Mouse (Mus musculus): Measurements from ENCODE around the gene Ace. TPM values are rescaled to one million over a fixed set of nuclear protein-coding genes. Genes with fewer than 3 reads are reported as not detected.

The Ace gene
- total RNA-seq (2014; rRNA removed) (31.1 and 35.9 TPM in 2 replicates), polyA plus RNA-seq (2015; fragmentation: Nextera tagmentation; extraction: Ambion mirVana) (10.3 and 11.1 TPM in 2 replicates)

DNA sequence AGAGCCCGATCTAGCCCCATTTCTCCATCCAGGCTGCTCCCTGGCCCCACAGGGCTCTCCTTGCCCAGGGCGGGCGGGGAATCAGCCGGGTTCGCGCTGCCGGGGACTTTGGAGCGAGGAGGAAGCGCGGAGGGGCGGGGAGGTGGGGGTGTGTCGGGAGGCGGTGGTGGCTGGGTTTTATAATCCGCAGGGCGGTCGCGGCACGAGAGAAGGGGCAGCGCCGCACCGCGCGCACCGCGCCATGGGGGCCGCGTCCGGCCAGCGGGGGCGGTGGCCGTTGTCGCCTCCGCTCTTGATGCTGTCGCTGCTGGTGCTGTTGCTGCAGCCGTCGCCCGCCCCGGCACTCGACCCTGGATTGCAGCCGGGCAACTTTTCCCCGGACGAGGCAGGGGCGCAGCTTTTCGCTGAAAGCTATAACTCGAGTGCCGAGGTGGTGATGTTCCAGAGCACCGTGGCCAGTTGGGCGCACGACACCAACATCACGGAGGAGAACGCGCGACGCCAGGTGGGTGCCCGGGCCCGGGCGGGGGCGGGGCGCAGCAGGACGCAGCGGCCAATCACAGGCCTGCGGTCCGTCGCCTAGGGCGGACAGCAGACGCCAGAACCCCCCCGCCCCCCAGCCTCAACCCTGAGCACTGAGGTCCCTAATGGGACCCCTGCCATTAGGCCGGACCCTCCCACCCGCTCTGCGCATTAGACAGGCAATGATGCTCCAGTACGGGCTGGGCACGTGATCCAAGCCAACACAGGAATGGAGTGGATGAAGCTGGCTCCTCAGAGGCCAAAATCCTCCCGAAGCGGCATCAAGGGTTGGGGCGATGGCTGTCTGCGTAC, at the start of gene Ace:
Ace (plus strand) TSS at position 205 of the 834 bp plus-strand sequence.
- Histone ChIP-seq H3K4me1 (ENCODE audit: insufficient read depth, low read length) (0 out of 2 replicates have a peak, but pooled peaks cover 8% of the 10 kb centered on the region), H3K36me3 (ENCODE audit: insufficient read depth, low read length) (no peaks in the 10 kb centered on the region), H3K27ac (peak within 1 kb of the TSS; percentile 8; the same call in 1 of the 2 replicates), H3K9me3 (ENCODE audit: low read length) (no peaks in the 10 kb centered on the region), H3K4me3 (ENCODE audit: low read length) (peak within 1 kb of the TSS; percentile 45), H3K4me2 (ENCODE audit: low read depth, low read length) (peak within 1 kb of the TSS; percentile 88), H3K27me3 (ENCODE audit: insufficient read depth, low read length) (no peaks in the 10 kb centered on the region), H3K9ac (replicated peaks; ENCODE audit: low read length) (peak within 1 kb of the TSS; percentile 61)
- under 1% methylated on average over 68 of the region's 76 CpGs for WGBS
- peak; percentile 84 for ATAC-seq
- peak; percentile 63 for DNase-seq (ENCODE audit: low spot score)
- TF ChIP-seq CTCF (IDR thresholded peaks at IDR 0.05; ENCODE audit: low read depth), result no peak

DNA sequence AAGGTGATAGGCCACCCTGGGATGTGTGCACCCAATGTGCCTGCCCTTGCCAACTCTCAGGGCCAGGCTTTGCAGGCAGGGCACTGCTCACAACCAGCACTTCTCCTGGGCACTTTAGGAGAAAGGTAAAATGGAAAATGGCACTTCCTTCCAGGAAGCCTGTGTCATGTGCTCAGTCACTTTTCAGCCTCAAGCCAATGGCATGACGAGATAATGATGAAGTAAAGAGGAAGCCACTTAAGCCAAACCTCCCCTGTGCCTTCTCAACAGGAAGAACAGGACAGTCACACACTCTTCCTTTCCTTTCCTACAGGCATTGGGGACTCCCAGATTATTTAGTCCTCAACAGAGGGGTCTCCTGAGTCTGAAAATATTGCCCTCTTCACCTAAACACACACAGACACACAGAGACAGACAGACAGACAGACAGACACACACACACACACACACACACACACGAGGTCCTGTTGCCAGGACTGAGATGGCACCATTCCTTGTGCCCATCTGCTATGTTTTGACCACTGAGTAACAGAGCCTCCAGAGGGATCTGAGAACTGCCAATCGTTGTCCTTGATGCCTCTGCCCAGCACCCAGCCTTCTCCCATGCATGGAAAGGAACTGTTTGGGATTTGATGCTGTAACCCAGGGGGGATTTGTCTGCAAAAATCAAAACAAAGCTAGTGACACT, 47.5 kb upstream of the Ace start:
- no peak overlapping the region for H3K9ac ChIP-seq (replicated peaks; ENCODE audit: low read length)
- no peak for TF ChIP-seq CTCF (IDR thresholded peaks at IDR 0.05; ENCODE audit: low read depth)
- no peaks in the 10 kb centered on the region for H3K4me1 ChIP-seq (ENCODE audit: insufficient read depth, low read length)
- peaks cover 65% of the 10 kb centered on the region for H3K36me3 ChIP-seq (ENCODE audit: insufficient read depth, low read length)
- H3K4me2 ChIP-seq (ENCODE audit: low read depth, low read length), result no peak overlapping the region
- WGBS, result 78% methylated on average over 3 of the region's 3 CpGs
- H3K27me3 ChIP-seq (ENCODE audit: insufficient read depth, low read length), result no peaks in the 10 kb centered on the region
- ATAC-seq (no peak), DNase-seq (ENCODE audit: low spot score) (no peak)
- no peak overlapping the region for H3K27ac ChIP-seq
- H3K4me3 ChIP-seq (ENCODE audit: low read length), result no peak overlapping the region
- H3K9me3 ChIP-seq (ENCODE audit: low read length), result no peaks in the 10 kb centered on the region

DNA sequence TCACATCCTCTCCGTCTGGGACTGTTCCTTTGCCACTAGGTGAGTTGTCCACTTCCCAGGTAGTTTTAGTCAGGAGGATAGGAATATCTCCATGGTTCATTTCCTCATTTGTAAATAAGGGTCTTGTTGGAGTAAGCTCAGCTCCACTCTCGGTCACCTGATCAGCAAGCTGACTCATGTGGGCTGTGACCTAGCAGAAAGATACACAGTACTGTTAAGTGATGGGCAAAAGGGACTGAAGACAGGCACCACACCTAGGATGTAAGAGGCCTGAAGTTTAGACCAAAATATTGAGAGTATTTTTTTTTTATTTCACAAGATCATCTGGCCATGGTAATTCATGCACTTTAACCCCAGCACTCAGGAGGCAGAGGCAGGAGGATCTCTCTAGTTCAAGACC, 46.9 kb upstream of the Ace start:
- Histone ChIP-seq H3K36me3 (ENCODE audit: insufficient read depth, low read length) (peaks cover 69% of the 10 kb centered on the region), H3K4me1 (ENCODE audit: insufficient read depth, low read length) (no peaks in the 10 kb centered on the region), H3K4me2 (ENCODE audit: low read depth, low read length) (no peak overlapping the region), H3K27me3 (ENCODE audit: insufficient read depth, low read length) (no peaks in the 10 kb centered on the region), H3K4me3 (ENCODE audit: low read length) (no peak overlapping the region), H3K9me3 (ENCODE audit: low read length) (no peaks in the 10 kb centered on the region), H3K9ac (replicated peaks; ENCODE audit: low read length) (no peak overlapping the region), H3K27ac (no peak overlapping the region)
- WGBS, result 92% methylated on average over 2 of the region's 2 CpGs
- ATAC-seq (no peak), DNase-seq (ENCODE audit: low spot score) (no peak)
- no peak for TF ChIP-seq CTCF (IDR thresholded peaks at IDR 0.05; ENCODE audit: low read depth)

DNA sequence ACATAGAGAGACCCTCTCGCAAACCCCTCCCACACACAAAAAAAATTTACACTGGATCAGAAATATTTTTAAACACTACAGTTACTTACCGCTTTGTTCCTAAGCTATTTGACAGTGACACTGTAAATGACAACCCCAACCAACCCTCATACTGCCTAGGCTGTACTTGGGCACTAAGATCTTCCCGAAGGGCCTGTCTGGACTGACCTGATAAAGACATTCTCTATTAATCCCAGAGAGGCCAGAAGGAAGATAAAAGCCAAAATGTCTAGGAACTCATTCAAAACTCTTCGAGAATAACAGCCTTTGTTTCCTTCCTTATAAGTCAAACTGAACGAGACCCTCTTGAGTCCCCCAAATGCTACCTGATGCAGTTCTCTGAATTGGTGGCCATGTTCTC, 46.5 kb upstream of the Ace start:
- Histone ChIP-seq H3K27ac (no peak overlapping the region), H3K4me3 (ENCODE audit: low read length) (no peak overlapping the region), H3K36me3 (ENCODE audit: insufficient read depth, low read length) (peaks cover 68% of the 10 kb centered on the region), H3K4me2 (ENCODE audit: low read depth, low read length) (no peak overlapping the region), H3K4me1 (ENCODE audit: insufficient read depth, low read length) (no peaks in the 10 kb centered on the region), H3K9me3 (ENCODE audit: low read length) (no peaks in the 10 kb centered on the region), H3K9ac (replicated peaks; ENCODE audit: low read length) (no peak overlapping the region), H3K27me3 (ENCODE audit: insufficient read depth, low read length) (no peaks in the 10 kb centered on the region)
- 94% methylated on average over 5 of the region's 5 CpGs for WGBS
- ATAC-seq (no peak), DNase-seq (ENCODE audit: low spot score) (no peak)
- TF ChIP-seq CTCF (IDR thresholded peaks at IDR 0.05; ENCODE audit: low read depth), result no peak

DNA sequence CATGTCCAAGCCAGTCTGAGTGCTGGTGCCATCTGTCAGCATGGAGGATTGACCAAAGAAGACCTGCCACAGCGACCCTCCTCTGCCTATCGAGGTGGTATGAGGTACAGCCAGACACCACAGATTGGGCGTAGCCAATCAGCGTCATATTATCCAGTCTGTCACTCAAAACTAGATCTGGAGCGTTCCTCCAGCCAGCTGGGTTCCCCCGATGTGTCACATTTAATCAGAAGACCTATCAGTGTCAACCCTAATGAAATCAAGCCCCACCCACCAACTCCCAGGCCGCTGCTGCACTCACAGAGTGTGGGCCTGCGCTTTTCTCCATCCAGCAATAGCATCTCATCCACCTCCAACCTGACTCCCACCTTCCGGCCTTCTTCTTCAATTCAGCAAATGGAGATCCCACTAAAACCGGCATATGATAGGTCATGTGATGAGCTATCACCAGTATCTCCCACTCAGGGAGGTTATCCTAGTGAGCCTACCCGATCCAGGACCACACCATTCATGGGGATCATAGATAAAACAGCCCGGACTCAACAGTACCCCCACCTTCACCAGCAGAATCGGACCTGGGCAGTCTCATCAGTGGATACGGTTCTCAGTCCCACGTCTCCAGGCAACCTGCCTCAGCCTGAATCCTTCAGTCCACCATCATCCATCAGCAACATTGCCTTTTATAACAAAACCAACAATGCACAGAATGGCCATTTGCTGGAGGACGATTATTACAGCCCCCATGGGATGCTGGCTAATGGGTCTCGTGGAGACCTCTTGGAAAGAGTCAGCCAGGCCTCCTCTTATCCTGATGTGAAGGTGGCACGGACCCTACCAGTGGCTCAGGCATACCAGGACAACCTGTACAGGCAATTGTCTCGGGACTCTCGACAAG, 44.7 kb upstream of the Ace start:
- DNase-seq (ENCODE audit: low spot score) (no peak), ATAC-seq (no peak)
- Histone ChIP-seq H3K27ac (no peak overlapping the region), H3K36me3 (ENCODE audit: insufficient read depth, low read length) (peaks cover 60% of the 10 kb centered on the region), H3K9me3 (ENCODE audit: low read length) (no peaks in the 10 kb centered on the region), H3K4me2 (ENCODE audit: low read depth, low read length) (no peak overlapping the region), H3K4me3 (ENCODE audit: low read length) (no peak overlapping the region), H3K4me1 (ENCODE audit: insufficient read depth, low read length) (no peaks in the 10 kb centered on the region), H3K27me3 (ENCODE audit: insufficient read depth, low read length) (no peaks in the 10 kb centered on the region), H3K9ac (replicated peaks; ENCODE audit: low read length) (no peak overlapping the region)
- 80% methylated on average over 20 of the region's 20 CpGs for WGBS
- no peak for TF ChIP-seq CTCF (IDR thresholded peaks at IDR 0.05; ENCODE audit: low read depth)

Measured in hindbrain, postnatal 0 days (tissue).